Mouse (Mus musculus) retina, postnatal 7 days (tissue): ENCODE results near the gene Mbd6.
"Not testable (repeated sequence)": the region's sequence is repeated elsewhere in the genome, so short reads cannot be mapped to it uniquely, and the experiment has no call there.

Experiments used
- DNase-seq: peaks from one replicate; pipeline ENCODE4 v3.0.0-alpha.2; 2012; ENCODE audit warnings: low read depth, low spot score

Mbd6 gene

GRCm38 (mm10) chr10:127313516-127313915, 24.7 kb upstream of the Mbd6 start:
- not testable (repeated sequence) for DNase-seq

- no peak for DNase-seq
Measured at GRCm38 (mm10) chr10:127312858-127313257, 24.0 kb upstream of the Mbd6 start.

- DNase-seq, result peak; percentile 79
Measured at GRCm38 (mm10) chr10:127312356-127312676, 23.5 kb upstream of the Mbd6 start.

GRCm38 (mm10) chr10:127311476-127312355, 22.9 kb upstream of the Mbd6 start, which contains the start of gene Mars:
Gene Mars, minus strand, starts transcription at chr10:127311786.
- peak; percentile 96 for DNase-seq

GRCm38 (mm10) chr10:127310523-127311475, 22.0 kb upstream of the Mbd6 start:
- no peak for DNase-seq

GRCm38 (mm10) chr10:127309167-127309566, 20.3 kb upstream of the Mbd6 start:
- DNase-seq, result not testable (repeated sequence)

GRCm38 (mm10) chr10:127303136-127303535, 14.3 kb upstream of the Mbd6 start:
- no peak for DNase-seq

GRCm38 (mm10) chr10:127300361-127300760, 11.5 kb upstream of the Mbd6 start:
- no peak for DNase-seq

- no peak for DNase-seq
Measured at GRCm38 (mm10) chr10:127297015-127297871, 8.4 kb upstream of the Mbd6 start.

- DNase-seq, result no peak
Measured at GRCm38 (mm10) chr10:127295986-127296794, 7.4 kb upstream of the Mbd6 start.

GRCm38 (mm10) chr10:127294895-127295510, 6.2 kb upstream of the Mbd6 start:
- no peak for DNase-seq

GRCm38 (mm10) chr10:127293590-127294113, 4.8 kb upstream of the Mbd6 start:
- DNase-seq, result no peak

- DNase-seq, result no peak
Measured at GRCm38 (mm10) chr10:127292987-127293538, 4.2 kb upstream of the Mbd6 start.

- no peak for DNase-seq
Measured at GRCm38 (mm10) chr10:127291881-127292638, 3.2 kb upstream of the Mbd6 start.

GRCm38 (mm10) chr10:127290930-127291880, 2.4 kb upstream of the Mbd6 start:
- DNase-seq, result no peak

- DNase-seq, result peak; percentile 100
Measured at GRCm38 (mm10) chr10:127290307-127290929, 1.6 kb upstream of the Mbd6 start.

- peak; percentile 35 for DNase-seq
Measured at GRCm38 (mm10) chr10:127289573-127290191, 864 bp upstream of the Mbd6 start.
